ENCODE assay signal across 23 mouse cellular contexts in genomic region chr3:142934326-142934725, GRCm38 (mm10).
"Had no signal": no experiment of that assay in that cellular context is flagged by ENCODE, and none has a peak within 500 bp of the region (broad histone marks: within the 10 kb centered on the region; RNA-seq: fewer than 3 reads in every experiment).

No protein-coding gene starts in this region.

- DNase-seq: gastrocnemius, adult 2 months; gastrocnemius, postnatal 10 days; gastrocnemius, postnatal 25 days; heart, adult 18-20 months; heart, postnatal 10 days; heart, postnatal 4 days; kidney, adult 18-20 months; kidney, adult 8-10 months; kidney, postnatal 10 days; kidney, postnatal 25 days; kidney, postnatal 4 days; liver had no signal

- ATAC-seq: inflammation-experienced regulatory T-cells, adult 6 months; intestine, embryonic 15.5 days; intestine, postnatal 0 days had no signal

- H3K27me3 ChIP-seq: heart, embryonic 12.5 days; hindbrain, embryonic 12.5 days; intestine, embryonic 15.5 days; limb, embryonic 12.5 days had no signal

- H3K36me3 ChIP-seq: heart, embryonic 10.5 days; heart, embryonic 12.5 days; hindbrain, embryonic 12.5 days; intestine, embryonic 15.5 days; limb, embryonic 10.5 days; limb, embryonic 12.5 days had no signal

- H3K4me2 ChIP-seq: heart, embryonic 12.5 days; hindbrain, embryonic 12.5 days; intestine, embryonic 15.5 days; limb, embryonic 12.5 days; liver, embryonic 11.5 days had no signal

- H3K4me3 ChIP-seq: gastrocnemius, adult 2 months; heart, embryonic 10.5 days; heart, embryonic 12.5 days; hindbrain, embryonic 12.5 days; intestine, embryonic 15.5 days; layer of hippocampus, adult 2 months; left cerebral cortex, adult 2 months; limb, embryonic 10.5 days; limb, embryonic 12.5 days had no signal

- H3K4me1 ChIP-seq: intestine, embryonic 15.5 days; limb, embryonic 10.5 days; limb, embryonic 12.5 days had no signal

- H3K9ac ChIP-seq: heart, embryonic 12.5 days; hindbrain, embryonic 12.5 days; intestine, embryonic 15.5 days; limb, embryonic 12.5 days had no signal

- H3K9me3 ChIP-seq: heart, embryonic 10.5 days; heart, embryonic 12.5 days; hindbrain, embryonic 12.5 days; intestine, embryonic 15.5 days; limb, embryonic 10.5 days; limb, embryonic 12.5 days had no signal

- H3K27ac ChIP-seq: gastrocnemius, adult 2 months; heart, embryonic 10.5 days; hindbrain, embryonic 12.5 days; intestine, embryonic 15.5 days; layer of hippocampus, adult 2 months; left cerebral cortex, adult 2 months; limb, embryonic 10.5 days; limb, embryonic 12.5 days had no signal
